Mouse (Mus musculus): ENCODE results near the gene Lhb.

The Lhb gene

DNA sequence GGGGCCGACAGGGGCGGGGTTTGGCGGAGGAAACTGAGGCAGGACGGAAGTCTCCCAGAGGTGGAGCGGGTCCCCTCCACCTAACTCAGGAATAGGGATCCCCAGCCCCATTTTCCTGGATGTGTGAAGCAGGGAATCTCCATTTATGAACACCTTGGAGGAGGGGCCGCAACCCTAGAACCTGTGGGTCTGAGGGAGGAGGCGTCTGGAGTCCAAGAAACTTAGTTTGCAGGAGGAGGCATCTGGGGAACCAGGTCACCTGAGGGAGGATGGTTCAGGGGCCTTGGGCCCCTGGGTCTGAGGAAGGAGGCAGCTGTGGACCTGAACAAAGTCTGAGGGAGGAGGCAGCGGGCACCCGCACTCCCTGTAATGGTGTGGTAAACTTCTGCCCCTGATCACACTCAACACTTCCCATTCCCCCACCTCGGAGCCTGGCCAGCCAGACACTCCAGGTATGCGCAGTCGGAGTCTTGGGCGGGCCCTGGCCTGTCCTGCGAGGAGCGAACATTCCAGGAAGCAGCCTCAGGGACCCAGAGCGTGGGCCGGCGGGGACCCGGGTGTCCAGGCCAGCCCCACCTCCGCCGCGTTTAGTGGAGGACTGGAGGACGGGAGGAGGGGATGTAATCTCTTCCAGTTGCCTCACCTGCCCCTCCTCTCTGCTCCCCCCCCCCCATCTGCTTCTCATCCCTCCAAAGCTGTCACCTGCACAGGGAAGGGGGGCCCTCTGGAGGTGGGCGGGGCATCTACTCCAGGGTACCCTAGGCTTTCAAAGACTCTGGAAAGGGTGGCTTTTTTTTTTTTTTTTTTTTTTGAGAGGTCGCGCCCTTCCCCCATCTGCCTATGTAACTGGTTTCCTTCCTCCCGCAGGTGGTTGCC is 6.5 kb upstream of the Lhb start:
- no peak for DNase-seq (ENCODE audit: low read depth, low spot score)

DNA sequence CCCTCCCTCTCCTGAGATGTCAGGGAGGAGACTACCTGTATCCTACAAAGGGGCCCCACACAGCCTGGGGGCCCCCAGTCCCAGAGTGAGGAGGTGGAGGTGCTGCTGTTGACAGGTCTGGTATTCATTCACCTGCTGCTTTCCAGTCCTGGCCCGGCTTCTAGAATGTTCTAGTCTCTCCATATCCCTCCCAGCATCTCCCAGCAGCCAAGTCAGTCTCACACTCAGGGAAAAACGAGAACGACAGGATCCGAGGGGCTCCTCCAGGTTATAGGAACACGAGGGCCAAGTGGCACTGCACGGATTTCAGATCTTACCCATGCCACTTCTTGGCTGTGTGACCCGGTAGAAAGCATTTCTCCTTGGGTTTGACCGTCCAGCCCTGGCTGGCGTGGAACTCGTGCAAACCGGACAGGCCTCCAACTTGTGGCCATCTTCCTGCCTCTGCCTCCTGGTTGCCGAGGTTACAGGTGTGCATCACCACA is 5.8 kb upstream of the Lhb start:
- no peak for DNase-seq (ENCODE audit: low read depth, low spot score)

DNA sequence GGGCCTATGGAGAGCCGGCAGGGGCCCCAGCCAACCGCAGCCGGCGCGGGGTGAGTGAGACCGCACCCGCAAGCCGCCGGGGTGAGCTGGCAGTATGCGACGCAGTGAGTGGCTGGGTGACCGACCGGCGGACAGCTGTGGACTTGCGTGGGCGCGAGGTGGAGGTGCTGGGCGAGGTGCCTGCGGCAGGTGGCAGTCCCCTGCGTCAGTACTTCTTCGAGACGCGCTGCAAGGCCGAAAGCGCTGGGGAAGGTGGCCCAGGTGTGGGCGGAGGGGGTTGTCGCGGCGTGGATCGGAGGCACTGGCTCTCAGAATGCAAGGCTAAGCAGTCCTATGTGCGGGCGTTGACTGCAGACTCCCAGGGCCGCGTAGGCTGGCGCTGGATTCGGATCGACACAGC is 5.0 kb upstream of the Lhb start:
- no peak for DNase-seq (ENCODE audit: low read depth, low spot score)

DNA sequence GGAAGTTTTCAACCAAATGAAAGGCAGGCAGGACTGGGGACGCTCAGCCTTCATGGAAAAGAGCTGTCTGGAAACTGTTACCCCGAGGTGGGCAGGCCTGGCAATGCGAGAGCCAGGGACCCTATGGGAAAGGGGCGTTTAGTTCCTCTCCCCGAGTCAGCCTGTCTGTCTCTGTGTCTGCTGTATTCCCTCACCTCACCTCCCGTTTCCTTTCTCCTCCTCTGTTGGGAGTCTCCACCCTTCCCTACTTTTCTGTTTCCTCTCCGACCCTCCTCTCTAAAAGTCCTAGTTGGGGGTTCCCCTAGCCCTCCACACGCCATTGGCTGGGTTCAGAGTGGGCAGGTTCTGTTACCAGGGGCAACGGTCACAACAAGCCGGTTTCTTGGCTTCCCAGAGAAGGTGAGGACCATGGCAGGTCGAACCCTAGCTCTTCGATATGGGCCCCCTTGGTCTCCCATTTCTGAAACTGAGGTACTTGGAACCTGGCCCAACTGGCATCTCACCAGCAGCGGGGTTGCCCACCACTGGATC is 2.6 kb upstream of the Lhb start:
- no peak for DNase-seq (ENCODE audit: low read depth, low spot score)

DNA sequence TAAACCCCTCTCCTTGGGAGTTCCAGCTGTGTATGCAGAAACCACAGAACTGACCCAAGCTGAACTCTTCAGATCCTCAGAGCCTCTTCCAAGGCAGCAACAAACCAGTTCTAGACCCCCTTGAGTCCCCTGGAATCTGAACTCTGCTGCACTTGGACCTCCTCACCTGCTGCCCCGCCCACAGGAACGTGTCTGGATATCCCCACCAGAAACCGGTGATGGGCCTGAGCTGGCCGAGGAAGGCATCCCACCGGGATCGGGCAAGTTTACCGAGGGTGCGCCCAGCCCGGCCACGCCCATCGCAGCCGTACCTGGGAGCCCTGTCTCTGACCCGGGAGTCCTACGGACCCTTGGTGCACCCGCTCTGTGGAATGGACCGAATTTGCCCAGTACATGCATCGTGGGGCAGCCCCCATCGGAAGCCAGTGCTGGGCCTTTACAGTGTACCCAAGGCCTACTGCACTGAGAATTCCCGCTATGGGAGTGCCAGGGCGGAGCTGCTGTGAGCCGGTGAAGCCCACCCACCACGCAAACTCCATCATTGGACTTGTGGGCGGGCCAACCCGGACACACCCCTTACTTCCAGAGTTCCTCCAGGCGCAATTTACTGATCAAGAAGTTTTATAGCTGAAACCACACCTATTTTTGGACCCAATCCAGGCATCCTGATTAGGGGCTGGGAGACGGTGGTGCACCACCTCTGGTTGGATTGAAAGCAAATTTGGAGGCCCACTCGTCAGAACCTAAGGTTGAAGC is 583 bp upstream of the Lhb start:
- DNase-seq (ENCODE audit: low read depth, low spot score): no peak

DNA sequence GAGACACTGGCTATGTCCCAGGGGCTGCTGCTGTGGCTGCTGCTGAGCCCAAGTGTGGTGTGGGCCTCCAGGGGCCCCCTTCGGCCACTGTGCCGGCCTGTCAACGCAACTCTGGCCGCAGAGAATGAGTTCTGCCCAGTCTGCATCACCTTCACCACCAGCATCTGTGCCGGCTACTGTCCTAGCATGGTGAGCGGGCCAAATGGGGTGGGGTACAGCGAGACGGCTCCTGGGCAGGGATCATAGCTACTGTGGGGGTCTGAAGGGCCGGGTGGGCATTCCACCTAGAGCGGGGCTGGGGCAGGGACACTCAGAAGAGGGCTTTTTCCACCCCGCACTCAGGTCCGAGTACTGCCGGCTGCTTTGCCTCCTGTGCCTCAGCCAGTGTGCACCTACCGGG is 574 bp downstream of the Lhb start:
- no peak for DNase-seq (ENCODE audit: low read depth, low spot score)

DNA sequence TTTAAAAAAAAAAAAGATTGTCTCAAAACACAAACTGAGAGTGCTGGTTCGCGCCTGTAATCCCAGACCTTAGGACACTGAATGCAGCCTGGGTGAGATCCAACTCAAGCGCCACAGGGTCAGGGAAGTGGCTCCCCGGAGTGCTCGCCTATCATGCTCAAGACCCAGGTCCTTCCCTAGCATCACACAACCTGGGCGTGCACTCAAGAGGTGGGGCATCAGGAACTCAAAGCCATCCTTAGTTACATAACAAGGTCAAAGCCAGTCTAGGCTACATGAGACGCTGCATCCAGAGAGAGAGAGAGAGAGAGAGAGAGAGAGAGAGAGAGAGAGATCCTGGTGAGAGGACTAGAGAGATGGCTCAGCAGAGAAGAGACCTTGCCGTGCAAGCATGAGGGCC is 5.9 kb downstream of the Lhb start:
- DNase-seq (ENCODE audit: low read depth, low spot score): no peak

DNA sequence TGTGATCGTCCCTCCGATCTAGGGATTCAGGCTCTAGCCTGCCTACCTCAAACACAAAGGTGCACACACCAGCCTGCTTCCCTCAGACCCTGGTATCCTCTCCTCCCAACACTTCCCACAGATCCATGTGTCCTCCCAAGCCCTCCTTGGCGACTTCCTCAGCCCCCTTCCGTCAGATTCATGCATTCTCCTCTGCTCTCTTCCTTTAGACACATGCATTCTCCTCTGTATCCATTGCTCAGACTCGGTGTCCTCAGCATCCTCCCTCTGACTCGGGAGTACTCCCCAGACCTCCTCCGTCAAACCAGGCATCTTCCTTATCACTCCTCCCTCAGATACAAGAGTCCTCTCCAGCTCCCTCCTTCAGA is 13.2 kb downstream of the Lhb start:
- no peak for DNase-seq (ENCODE audit: low read depth, low spot score)

DNA sequence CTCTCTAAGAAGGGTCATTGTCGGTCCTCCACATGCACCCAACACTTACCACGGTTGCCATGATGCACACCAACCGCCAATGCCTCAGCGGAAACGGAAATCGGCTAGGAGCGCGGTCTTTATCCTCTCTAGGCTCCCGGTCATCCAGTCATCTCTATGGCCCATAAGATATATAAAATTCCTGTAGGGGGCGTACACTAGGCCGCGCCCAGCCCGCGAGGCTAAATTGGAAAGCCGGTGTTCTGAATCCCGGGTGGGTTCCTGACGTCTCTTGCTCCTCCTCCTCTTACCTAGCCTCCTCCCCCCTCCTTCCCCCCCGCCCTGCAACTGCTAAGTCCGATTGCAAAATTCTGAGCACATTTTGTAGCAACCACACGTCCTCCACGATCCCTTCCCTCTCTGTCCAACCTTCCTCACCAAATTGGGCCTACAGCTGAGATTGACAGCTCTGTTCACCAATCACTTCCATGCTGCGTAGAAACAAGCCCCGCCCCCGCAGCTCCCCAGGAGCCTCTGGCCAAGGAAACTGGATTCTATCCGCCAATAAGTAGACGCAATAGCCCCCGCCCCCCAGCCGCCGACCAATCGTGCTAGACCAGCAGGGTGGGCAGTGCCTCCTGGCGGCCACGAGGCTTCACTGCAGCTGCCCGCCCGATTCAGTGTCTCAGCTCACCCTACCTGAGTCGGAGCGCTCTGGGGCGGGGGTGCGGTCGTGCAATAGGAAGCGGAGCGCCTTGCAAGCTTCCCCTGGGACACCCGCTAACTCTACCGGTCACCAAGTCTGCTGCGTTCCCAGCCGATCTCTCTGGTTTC is 13.8 kb downstream of the Lhb start, which contains the start of gene Gys1:
Gene Gys1 (plus strand): TSS at position 642 of the 813 bp plus-strand sequence.
- DNase-seq (ENCODE audit: low read depth, low spot score): peak; percentile 100

DNA sequence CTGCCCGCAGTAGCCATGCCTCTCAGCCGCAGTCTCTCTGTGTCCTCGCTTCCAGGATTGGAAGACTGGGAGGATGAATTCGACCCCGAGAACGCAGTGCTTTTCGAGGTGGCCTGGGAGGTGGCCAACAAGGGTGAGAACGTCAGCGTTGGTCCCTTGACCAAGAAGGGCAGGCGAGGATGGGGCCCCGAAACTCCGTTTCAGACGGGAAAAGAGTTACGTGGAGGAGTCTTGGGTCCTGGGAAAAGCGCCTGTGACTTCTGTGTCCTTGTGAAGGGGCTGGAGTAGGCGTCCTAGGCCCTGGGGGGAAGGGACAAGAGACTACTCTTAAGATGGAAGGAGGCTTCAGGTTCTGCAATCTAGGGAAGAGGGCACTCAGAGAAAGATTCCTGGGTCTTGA is 14.4 kb downstream of the Lhb start:
- DNase-seq (ENCODE audit: low read depth, low spot score): no peak

DNA sequence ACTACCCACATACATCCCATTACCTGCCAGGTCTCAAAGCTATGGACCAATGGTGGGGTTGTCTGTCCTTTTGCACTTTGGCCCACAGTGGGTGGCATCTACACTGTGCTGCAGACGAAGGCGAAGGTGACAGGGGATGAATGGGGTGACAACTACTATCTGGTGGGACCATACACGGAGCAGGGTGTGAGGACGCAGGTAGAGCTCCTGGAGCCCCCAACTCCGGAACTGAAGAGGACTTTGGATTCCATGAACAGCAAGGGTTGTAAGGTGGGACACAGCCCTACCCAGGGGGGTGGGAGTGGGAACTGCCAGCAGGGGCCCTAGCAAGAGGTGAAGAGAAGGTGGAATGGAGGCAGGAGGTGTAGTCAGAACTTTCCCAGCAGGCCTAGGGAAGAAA is 15.8 kb downstream of the Lhb start:
- DNase-seq (ENCODE audit: low read depth, low spot score): no peak

DNA sequence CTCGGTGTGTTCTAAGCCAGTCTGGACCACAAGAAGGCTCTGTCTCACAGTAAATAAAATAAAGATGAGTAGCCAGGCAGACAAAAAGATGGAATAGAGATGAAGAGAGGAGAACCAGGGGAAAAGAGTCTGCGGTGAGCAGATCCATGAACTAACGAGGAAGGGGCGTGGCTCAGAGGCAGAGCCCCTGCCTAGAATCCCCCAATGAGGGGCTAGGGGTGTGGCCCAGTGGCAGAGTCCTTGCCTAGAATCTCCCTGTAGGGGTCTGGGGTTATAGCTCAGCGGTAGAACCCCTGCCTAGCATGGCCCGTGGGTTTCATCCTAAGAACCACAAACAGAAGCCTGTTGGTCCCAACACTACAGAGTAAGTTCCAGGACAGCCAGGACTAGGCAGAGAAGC is 16.4 kb downstream of the Lhb start:
- no peak for DNase-seq (ENCODE audit: low read depth, low spot score)

DNA sequence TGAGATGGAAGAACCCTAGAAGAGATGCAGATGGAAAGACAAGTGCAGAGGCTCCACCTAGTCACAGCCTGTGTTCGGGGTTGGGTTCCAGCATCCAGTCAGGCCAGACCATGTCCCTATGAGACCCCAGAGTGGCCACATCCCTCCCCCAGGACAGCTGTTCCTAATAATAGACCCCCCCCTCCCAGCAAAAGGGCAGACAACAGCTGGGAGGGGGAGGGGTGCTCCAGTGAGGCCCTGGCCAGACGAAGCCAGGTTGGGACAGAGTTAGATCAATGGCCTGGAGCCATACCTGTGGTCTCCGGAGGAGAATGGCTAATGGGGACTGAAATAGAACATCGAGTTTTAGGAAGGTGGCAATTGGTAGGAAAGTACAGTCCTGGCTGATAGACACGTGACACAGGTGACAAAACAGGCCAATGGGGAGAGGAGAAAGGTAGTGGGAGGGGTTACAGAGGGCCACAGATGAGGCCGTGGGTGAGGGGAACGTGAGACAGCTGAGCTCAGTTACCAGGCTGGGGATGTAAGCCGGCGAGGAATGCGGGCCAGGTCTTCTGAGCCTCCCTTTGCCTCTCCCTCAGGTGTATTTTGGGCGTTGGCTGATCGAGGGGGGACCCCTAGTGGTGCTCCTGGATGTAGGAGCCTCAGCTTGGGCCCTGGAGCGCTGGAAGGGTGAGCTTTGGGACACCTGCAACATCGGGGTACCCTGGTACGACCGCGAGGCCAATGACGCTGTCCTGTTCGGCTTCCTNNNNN is 17.1 kb downstream of the Lhb start, which contains the start of gene Ruvbl2:
Gene Ruvbl2 (minus strand): TSS at position 576 of the 756 bp plus-strand sequence.
- no peak for DNase-seq (ENCODE audit: low read depth, low spot score)

DNA sequence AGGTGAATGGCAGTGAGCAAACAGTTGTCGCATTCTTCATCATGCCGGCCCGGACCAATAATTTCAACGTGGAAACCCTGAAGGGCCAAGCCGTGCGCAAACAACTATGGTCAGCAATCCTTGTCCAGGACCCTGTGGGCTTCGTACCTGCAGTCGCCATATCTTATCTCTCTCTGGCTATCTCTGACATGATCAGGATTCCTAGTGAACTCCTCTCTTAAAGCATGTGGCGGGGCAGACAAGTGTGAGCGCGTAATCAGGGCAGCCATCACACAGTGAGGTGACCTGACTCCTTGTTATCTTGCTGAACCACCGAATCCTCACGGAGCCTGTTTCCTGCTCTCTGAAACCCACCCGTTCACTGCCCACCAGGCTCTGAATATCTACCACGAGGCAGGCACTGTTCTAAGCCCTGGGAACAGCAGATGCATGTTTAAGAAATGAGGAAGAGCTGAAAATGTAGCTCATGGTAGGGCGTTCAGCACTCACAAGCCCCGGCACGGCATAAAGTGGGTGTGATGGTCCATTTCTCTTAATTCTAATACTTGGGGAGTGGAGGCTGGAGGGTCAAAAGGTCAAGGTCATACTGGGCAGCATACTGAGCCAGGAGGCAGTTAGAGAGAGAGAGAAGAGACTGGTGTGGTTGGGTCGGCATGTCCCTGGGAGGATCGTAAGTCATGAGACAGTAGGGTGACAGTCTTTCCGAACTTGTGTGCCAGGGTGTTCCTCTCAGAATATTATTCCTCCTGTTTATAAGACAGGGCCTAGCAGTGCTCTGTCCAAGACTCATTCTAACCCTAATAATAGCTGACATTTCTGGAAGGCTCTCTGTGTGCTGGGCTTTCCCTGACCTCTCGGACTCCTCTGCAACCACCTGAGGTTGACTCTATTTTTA is 23.2 kb downstream of the Lhb start:
- DNase-seq (ENCODE audit: low read depth, low spot score): no peak

DNA sequence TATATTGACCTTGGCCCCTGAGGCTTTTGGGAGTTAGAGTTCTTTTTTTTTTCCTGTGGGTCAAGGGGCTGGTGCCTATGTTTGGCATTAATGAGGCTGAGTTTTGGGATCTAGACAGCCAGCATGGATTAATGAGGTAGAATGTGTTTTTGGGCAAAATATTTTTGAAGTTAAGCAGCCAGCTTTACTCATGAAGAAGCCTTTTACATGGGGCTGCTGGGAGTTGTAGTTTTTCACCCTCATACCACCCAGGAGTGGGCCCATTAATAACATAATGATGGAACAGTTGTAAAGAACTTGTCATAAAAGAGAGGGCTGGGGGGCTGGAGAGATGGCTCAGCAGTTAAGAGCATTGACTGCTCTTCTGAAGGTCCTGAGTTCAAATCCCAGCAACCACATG is 26.0 kb downstream of the Lhb start:
- DNase-seq (ENCODE audit: low read depth, low spot score): no peak

DNA sequence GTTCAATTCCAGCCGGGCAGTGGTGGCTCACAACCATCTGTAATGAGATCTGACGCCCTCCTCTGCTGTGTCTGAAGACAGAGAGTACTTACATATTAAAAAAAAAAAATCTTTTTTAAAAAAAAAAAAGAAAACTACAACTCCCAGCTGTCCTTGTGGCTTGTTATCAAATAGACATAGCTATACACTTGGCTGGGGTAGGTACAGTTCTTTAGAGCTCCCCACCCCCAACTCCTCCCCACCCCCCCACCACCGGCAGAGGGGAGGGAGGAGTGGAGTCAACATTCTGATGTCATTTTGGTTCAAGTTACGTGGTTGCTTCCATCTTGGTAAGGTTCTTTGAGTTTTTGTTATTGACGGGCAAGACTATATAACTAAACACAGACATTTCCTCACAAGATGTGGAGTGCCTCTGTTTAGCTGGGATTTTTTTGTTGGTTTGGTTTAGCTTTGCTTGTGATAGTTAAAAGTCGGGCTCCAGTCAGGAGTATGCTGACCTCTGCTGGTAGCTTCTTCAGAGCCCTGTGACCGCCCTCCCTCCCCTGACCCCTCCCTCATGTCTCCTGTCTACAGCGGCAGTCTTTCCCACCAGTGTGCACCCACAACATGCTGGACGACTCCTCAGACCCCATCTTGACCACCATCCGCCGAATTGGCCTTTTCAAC is 26.8 kb downstream of the Lhb start:
- DNase-seq (ENCODE audit: low read depth, low spot score): no peak

DNA sequence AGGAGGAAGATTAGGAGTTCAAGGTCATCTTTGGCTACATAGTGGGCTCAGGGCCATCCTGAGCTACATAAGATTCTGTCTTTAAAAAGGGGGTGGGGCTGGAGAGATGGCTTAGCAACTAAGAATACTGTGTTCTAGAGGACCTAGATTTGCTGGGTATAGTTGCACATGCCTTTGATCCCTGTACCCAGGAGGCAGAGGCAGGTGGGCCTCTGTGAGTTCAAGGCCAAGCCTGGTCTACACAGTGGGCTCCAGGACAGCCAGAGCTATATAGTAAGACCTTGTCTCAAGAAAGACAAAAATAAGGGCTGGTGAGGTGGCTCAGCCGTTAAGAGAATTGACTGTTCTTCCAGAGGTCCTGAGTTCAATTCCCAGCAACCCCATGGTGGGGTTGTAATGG is 29.4 kb downstream of the Lhb start:
- no peak for DNase-seq (ENCODE audit: low read depth, low spot score)

DNA sequence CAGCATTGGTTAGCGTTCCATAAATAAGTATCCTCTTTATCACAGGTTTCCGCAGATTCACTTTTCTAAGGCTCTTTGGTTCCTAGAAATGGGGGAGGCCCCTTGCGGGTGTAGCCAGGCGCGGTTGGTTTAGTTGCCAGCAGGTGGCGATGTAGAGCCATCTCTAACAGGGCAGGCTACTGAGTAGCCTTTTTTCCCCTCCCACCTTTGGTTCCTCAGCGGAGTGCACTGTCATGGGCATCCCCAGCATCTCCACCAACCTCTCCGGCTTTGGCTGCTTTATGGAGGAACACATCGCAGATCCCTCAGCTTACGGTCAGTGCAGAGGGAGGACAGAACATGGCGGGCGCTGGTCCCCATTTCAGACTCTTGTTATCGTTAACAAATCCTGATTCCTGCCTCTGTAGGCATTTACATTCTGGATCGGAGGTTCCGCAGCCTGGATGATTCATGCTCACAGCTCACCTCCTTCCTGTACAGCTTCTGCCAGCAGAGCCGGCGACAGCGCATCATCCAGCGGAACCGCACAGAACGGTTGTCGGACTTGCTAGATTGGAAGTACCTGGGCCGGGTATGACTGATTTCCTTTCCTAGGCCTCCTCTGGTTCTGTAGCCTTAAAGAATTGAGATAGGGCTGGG is 30.8 kb downstream of the Lhb start:
- peak; percentile 89 for DNase-seq (ENCODE audit: low read depth, low spot score)

DNA sequence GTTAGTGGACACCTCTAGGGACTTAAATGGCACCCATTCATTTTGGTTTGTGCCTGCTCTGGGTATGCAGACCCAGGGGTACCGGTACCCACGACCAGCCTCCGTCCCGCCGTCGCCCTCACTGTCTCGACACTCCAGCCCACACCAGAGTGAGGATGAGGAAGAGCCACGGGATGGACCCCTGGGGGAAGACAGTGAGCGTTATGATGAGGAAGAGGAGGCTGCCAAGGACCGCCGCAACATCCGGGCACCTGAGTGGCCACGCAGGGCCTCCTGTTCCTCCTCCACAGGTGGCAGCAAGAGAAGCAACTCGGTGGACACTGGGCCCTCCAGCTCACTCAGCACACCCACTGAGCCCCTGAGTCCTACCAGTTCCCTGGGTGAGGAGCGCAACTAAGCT is 34.4 kb downstream of the Lhb start:
- no peak for DNase-seq (ENCODE audit: low read depth, low spot score)
